Mouse (Mus musculus) heart, postnatal 0 days (tissue): ENCODE data around the gene Orm1. TPM values are rescaled to one million over a fixed set of nuclear protein-coding genes. Genes with fewer than 3 reads are reported as not detected.
"Not testable (repeated sequence)": the region's sequence is repeated elsewhere in the genome, so short reads cannot be mapped to it uniquely, and the experiment has no call there.

Source experiments
- ATAC-seq: fragments of 200-750 bp; cut with Nextera tagmentation; 2 replicates; pipeline ENCODE4 v1.8.0; 2017; ENCODE audit warnings: low read depth, moderate number of reproducible peaks, moderate library complexity; ENCODE audit not compliant: insufficient read depth
- DNase-seq: peaks from one replicate; pipeline ENCODE4 v3.0.0-alpha.2; 2016; ENCODE audit warnings: low spot score
- H3K27ac ChIP-seq: fragments of 300-500 bp; sonication (generic); 2 replicates; pipeline ENCODE4 v1.5.1; 2014; ENCODE audit warnings: low read depth, mild to moderate bottlenecking
- H3K27me3 ChIP-seq: fragments of 300-500 bp; sonication (generic); 2 replicates; pipeline ENCODE4 v1.6.1; 2014; ENCODE audit warnings: low read length, mixed read lengths; ENCODE audit not compliant: control insufficient read depth, insufficient read depth
- H3K36me3 ChIP-seq: fragments of 300-500 bp; sonication (generic); replicated peaks from 2 replicates; pipeline ENCODE4 v1.6.1; 2014; ENCODE audit warnings: low read length, mixed read lengths; ENCODE audit not compliant: control insufficient read depth, insufficient read depth
- H3K4me1 ChIP-seq: fragments of 300-500 bp; sonication (generic); 2 replicates; pipeline ENCODE4 v1.6.1; 2014; ENCODE audit warnings: antibody characterized with exemption; ENCODE audit not compliant: control insufficient read depth, insufficient read depth
- H3K4me2 ChIP-seq: fragments of 300-500 bp; sonication (generic); 2 replicates; pipeline ENCODE4 v1.6.1; 2014; ENCODE audit warnings: low read depth, mild to moderate bottlenecking, low read length, moderate library complexity
- H3K4me3 ChIP-seq: fragments of 300-500 bp; sonication (generic); 2 replicates; pipeline ENCODE4 v1.5.1; 2014; ENCODE audit warnings: low read depth, low read length
- H3K9ac ChIP-seq: fragments of 300-500 bp; sonication (generic); replicated peaks from 2 replicates; pipeline ENCODE4 v1.6.1; 2014; ENCODE audit warnings: low read depth, low read length, mixed read lengths
- H3K9me3 ChIP-seq: fragments of 300-500 bp; sonication (generic); replicated peaks from 2 replicates; pipeline ENCODE4 v1.6.1; 2016; ENCODE audit warnings: low read length; ENCODE audit not compliant: control insufficient read depth
- CTCF ChIP-seq: IDR thresholded peaks from 2 replicates; pipeline ENCODE4 v1.5.1; 2016; ENCODE audit warnings: antibody characterized with exemption, control low read depth, low read depth
- EP300 ChIP-seq: IDR thresholded peaks from 2 replicates; pipeline ENCODE4 v1.6.1; 2016; ENCODE audit warnings: antibody characterized with exemption, low read depth
- WGBS: fragments of 180-500 bp; shearing (Covaris S2); extraction: QIAGEN DNeasy Blood & Tissue Kit; methylation state at CpG from one replicate; pipeline ENCODE4 v1.1.7; 2014; 5-methylcytosine and 5-hydroxymethylcytosine counted together
- polyA plus RNA-seq: library from polyadenylated mRNA; unstranded; fragments of >200 nt; fragmentation: Nextera tagmentation; extraction: Ambion mirVana; gene quantifications from 2 replicates; pipeline ENCODE4 v1.2.1, GENCODE M21; 2015
- total RNA-seq: library from RNA; depleted of rRNA; stranded (reverse); fragments of >200 nt; gene quantifications from 2 replicates; pipeline ENCODE4 v1.2.3, GENCODE M21; 2014; ENCODE audit warnings: low replicate concordance

Gene Orm1
- total and polyA plus RNA-seq, 2 experiments from 2014 or later: not detected

- H3K4me1 ChIP-seq: 0 out of 2 replicates have a peak, but pooled peaks cover 4% of the 10 kb centered on the region
- H3K27me3 ChIP-seq: no peaks in the 10 kb centered on the region
- no peak overlapping the region for H3K4me3 ChIP-seq
- no peak for TF ChIP-seq EP300
- no peak for TF ChIP-seq CTCF
- 44% methylated on average over 9 of the region's 9 CpGs for WGBS
- no peaks in the 10 kb centered on the region for H3K9me3 ChIP-seq
- peak; percentile 63 for ATAC-seq
- peaks cover under 1% of the 10 kb centered on the region; the same call in 1 of the 2 replicates for H3K36me3 ChIP-seq
- no peak overlapping the region for H3K4me2 ChIP-seq
- peak; percentile 48 for DNase-seq
- peak overlapping the region; percentile 25; the same call in 1 of the 2 replicates for H3K27ac ChIP-seq
- H3K9ac ChIP-seq: no peak overlapping the region
These were observed 28.1 kb upstream of the Orm1 start for GRCm38 (mm10) chr4:63316076-63316746.

GRCm38 (mm10) chr4:63319566-63319965, 24.8 kb upstream of the Orm1 start:
- DNase-seq: peak; percentile 26
- H3K9me3 ChIP-seq, H3K27me3 ChIP-seq, H3K27ac ChIP-seq, H3K4me1 ChIP-seq, ATAC-seq, H3K4me2 ChIP-seq, H3K9ac ChIP-seq, H3K4me3 ChIP-seq: not testable (repeated sequence)
- peak; percentile 81 for TF ChIP-seq CTCF
- H3K36me3 ChIP-seq: peaks cover 18% of the 10 kb centered on the region
- whole genome bisulfite sequencing: 24% methylated on average over 3 of the region's 3 CpGs

- DNase-seq: no peak
- no peak overlapping the region for H3K9ac ChIP-seq
- ATAC-seq: no peak
- no peaks in the 10 kb centered on the region for H3K4me1 ChIP-seq
- no peak overlapping the region for H3K27ac ChIP-seq
- no peaks in the 10 kb centered on the region for H3K27me3 ChIP-seq
- 66% methylated on average over 8 of the region's 8 CpGs for WGBS
- peaks cover 18% of the 10 kb centered on the region for H3K36me3 ChIP-seq
- TF ChIP-seq EP300 (no peak), CTCF (no peak)
- no peak overlapping the region for H3K4me2 ChIP-seq
- no peaks in the 10 kb centered on the region for H3K9me3 ChIP-seq
- H3K4me3 ChIP-seq: no peak overlapping the region
These were observed 21.0 kb upstream of the Orm1 start for GRCm38 (mm10) chr4:63323275-63323815.

- H3K4me2 ChIP-seq: no peak overlapping the region
- DNase-seq (no peak), ATAC-seq (no peak)
- no peaks in the 10 kb centered on the region for H3K4me1 ChIP-seq
- H3K27ac ChIP-seq: no peak overlapping the region
- H3K9me3 ChIP-seq: no peaks in the 10 kb centered on the region
- H3K36me3 ChIP-seq: peaks cover 11% of the 10 kb centered on the region; the same call in 1 of the 2 replicates
- H3K9ac ChIP-seq: no peak overlapping the region
- no peaks in the 10 kb centered on the region for H3K27me3 ChIP-seq
- WGBS: 86% methylated on average over 4 of the region's 4 CpGs
- H3K4me3 ChIP-seq: no peak overlapping the region
- no peak for TF ChIP-seq EP300
- no peak for TF ChIP-seq CTCF
These were observed 11.0 kb upstream of the Orm1 start for GRCm38 (mm10) chr4:63333403-63333802.

- 45% methylated on average over 3 of the region's 3 CpGs for WGBS
- no peaks in the 10 kb centered on the region for H3K4me1 ChIP-seq
- H3K27me3 ChIP-seq: no peaks in the 10 kb centered on the region
- no peak overlapping the region for H3K9ac ChIP-seq
- TF ChIP-seq CTCF (no peak), EP300 (no peak)
- H3K27ac ChIP-seq: no peak overlapping the region
- no peak overlapping the region for H3K4me2 ChIP-seq
- DNase-seq: no peak
- H3K9me3 ChIP-seq: no peaks in the 10 kb centered on the region
- no peaks in the 10 kb centered on the region for H3K36me3 ChIP-seq
- no peak overlapping the region for H3K4me3 ChIP-seq
- no peak; the same call in 1 of the 2 replicates for ATAC-seq
These were observed 5.8 kb upstream of the Orm1 start for GRCm38 (mm10) chr4:63338414-63339076.
